Mouse (Mus musculus): ENCODE results near the gene Atp6v1b1. TPM values are rescaled to one million over a fixed set of nuclear protein-coding genes. Genes with fewer than 3 reads are reported as not detected.
"Not testable (repeated sequence)": the region's sequence is repeated elsewhere in the genome, so short reads cannot be mapped to it uniquely, and the experiment has no call there.

Gene Atp6v1b1
- total RNA-seq, 2 experiments from 2014 or later = not detected

DNA sequence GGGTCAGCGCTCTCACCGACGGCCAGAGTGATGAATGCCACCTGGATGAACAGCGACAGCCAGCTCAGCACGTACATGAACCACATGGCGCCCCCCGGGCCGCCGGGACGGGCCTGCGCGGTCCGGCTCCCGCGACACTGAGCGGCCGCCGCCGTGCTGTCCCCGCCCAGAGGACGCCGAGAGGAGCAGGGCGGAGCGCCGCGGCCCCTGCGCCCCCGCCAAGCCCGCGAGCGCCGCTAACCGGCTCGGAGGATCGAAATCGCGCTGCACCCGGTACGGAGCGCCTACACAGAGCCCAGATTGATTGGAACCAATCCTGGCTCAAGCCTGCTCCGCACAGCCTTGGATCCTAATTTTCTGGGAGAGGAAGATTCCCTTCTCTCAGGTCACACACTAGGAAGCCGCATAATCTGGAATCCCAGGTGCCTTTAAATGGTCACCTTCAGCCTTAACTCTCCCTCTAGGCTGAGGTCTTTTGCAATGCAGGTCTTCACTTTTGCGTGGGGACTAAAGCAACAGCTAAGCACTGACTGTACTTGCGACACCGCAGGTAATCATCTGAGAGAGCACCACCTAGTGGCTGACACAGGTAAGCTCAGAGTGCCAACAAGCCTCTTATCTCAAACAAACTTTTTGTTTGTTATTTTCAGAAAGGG lies 33.0 kb downstream of the Atp6v1b1 start, which contains the start of gene Tex261:
TSS of gene Tex261 (minus strand) at position 176 of the 656 bp plus-strand sequence.
- DNase-seq = peak; percentile 94

DNA sequence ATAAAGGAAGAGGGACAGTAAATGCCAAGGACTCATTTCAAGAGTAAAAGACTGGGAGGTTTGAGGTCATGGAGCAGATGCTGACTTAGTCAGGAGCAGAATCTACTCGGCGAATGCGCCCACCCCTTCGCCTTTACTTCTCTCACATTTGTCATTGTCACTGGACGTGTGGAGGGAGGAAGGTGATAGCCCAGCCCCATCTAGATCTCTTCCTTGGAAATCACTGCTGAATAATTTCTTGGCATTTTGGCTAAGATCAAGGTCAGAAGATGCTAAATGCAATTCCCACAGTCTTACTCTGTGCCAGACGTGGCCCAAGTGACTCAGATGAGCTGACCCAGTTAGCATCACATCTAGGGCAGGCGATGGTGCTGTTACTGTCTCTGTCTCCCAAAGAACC lies 35.5 kb downstream of the Atp6v1b1 start:
- DNase-seq = no peak

GRCm38 (mm10) chr6:83779026-83779425 lies 36.2 kb downstream of the Atp6v1b1 start:
- DNase-seq = peak; percentile 69

- no peak for DNase-seq
Measured at GRCm38 (mm10) chr6:83786426-83786825, 43.6 kb downstream of the Atp6v1b1 start.

- DNase-seq = no peak
Measured at GRCm38 (mm10) chr6:83788554-83788953, 45.8 kb downstream of the Atp6v1b1 start.

DNA sequence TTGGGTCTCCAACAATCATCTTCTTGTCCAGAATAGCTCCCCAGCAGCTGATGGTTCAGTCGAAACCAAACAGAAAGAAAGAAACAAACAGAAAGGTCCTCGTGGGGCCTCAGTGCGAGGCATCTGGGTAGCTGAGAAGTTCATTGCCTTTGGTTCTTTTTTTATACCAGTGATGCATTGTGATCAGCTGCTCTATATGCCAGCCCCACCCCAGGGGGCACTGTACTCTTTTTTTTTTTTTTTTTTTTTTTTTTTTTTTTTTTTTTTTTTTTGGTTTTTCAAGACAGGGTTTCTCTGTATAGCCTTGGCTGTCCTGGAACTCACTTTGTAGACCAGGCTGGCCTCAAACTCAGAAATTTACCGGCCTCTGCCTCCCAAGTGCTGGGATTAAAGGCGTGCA lies 47.7 kb downstream of the Atp6v1b1 start:
- not testable (repeated sequence) for DNase-seq

GRCm38 (mm10) chr6:83791251-83791890 lies 48.6 kb downstream of the Atp6v1b1 start:
- DNase-seq = no peak

- peak; percentile 95 for DNase-seq
Measured at GRCm38 (mm10) chr6:83794760-83795296, 52.0 kb downstream of the Atp6v1b1 start, which contains the start of gene Nagk. Gene Nagk, plus strand, starts transcription at chr6:83794982.

DNA sequence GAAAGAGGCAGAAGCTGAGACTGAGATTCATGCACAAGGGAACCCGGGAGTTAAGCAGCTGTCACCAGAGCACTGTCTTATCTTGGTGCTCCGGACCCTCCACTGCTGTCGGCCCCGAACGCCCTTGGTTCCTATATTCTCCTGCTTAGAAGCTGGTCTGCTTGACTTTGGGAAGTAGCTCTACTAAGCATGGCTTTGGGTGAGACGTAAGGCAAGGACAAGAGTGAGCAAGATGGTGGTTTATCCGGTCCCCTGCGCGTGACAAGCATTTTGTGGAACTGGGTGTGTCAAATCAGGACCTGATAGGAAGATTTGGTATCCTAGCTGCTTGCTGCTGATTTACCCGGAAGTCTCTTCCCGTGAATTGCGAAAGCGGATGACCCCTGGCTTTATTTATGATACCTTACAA lies 52.7 kb downstream of the Atp6v1b1 start:
- no peak for DNase-seq

DNA sequence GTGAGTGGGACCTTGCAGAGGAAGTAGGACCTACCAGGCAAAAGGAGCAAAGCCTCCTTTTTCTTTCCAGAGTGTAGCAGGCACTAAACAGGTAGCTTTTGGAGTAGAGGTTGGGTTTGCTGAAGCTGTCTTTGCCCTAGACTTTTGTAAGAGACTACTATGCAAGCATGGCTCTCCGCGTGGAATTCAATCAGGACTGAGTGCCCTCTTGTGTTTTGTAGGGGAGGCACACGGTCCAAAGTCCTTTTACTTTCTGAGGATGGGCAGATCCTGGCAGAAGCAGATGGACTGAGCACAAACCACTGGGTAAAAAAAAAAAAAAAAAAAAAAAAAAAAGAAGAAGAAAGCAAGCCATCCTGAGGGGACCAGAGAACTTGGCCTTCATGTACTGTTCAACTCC lies 53.9 kb downstream of the Atp6v1b1 start:
- no peak for DNase-seq

DNA sequence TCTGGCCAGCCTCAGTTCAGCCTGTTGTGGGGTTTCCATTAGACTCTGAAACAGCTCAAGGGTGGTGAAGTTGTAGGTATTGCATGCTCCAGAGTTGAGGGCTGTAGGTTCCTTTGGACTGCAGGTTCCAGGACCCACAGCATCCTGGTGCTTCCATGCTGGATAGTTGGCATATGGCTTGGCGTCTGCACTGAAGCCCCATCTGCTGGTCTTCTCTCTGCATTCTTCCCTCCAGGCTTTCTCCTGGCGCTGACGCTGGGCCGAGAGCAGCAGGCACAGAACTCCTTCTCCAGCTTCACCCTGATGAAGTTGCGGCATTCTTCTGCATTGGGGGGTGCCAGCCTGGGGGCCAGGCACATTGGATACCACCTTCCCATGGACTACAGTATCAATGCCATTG lies 59.2 kb downstream of the Atp6v1b1 start:
- DNase-seq = no peak

GRCm38 (mm10) chr6:83802846-83803245 lies 60.1 kb downstream of the Atp6v1b1 start:
- no peak for DNase-seq

Other genes starting within 250 kb of the Atp6v1b1 start
- 10 to 100 TPM; 24.4 to 25.6 TPM for gene Dguok, start 236.0 kb upstream of the Atp6v1b1 start, total RNA-seq (2021)
- gene Actg2, start 206.7 kb upstream of the Atp6v1b1 start, total RNA-seq (2021) = 10 to 100 TPM; 10.4 to 13.7 TPM
- 10 to 100 TPM; 16.0 to 18.4 TPM for gene Stambp, start 170.3 kb upstream of the Atp6v1b1 start, total RNA-seq (2021)
- gene Clec4f, start 86.8 kb upstream of the Atp6v1b1 start, total RNA-seq (2021) = not detected
- gene Cd207, start 65.1 kb upstream of the Atp6v1b1 start, total RNA-seq (2021) = under 1 TPM; 0.56 to 0.88 TPM
- not detected for gene Vax2, start 31.7 kb upstream of the Atp6v1b1 start, total RNA-seq (2021)
- not detected for gene Ankrd53, start 19.7 kb downstream of the Atp6v1b1 start, total RNA-seq (2021)
- gene Tex261, start 32.8 kb downstream of the Atp6v1b1 start, total RNA-seq (2021) = 10 to 100 TPM; 85.2 to 85.8 TPM
- 10 to 100 TPM; 40.2 to 40.6 TPM for gene Nagk, start 52.0 kb downstream of the Atp6v1b1 start, total RNA-seq (2021)
- gene Paip2b, start 88.8 kb downstream of the Atp6v1b1 start, total RNA-seq (2021) = 10 to 100 TPM; 22.5 to 22.6 TPM
- gene Zfp638, start 124.1 kb downstream of the Atp6v1b1 start, total RNA-seq (2021) = 10 to 100 TPM; 67.9 to 75.3 TPM